Mouse (Mus musculus) C2C12 (cell line): ENCODE results near the gene Crnkl1.

Experiments
- CEBPB ChIP-seq: IDR thresholded peaks from one replicate; pipeline ENCODE4 v1.6.1; 2011; ENCODE audit warnings: low read depth, mild to moderate bottlenecking, control low read depth, moderate library complexity
- CTCF ChIP-seq: IDR thresholded peaks from one replicate; pipeline ENCODE4 v1.5.1; 2011; ENCODE audit not compliant: control insufficient read depth, insufficient read depth, insufficient read length
- MAX ChIP-seq: IDR thresholded peaks from one replicate; pipeline ENCODE4 v1.6.1; 2011; ENCODE audit warnings: mild to moderate bottlenecking, control low read depth
- USF1 ChIP-seq: IDR thresholded peaks from one replicate; pipeline ENCODE4 v1.6.1; 2011; ENCODE audit warnings: low read depth, mild to moderate bottlenecking, control low read depth, moderate library complexity

DNA sequence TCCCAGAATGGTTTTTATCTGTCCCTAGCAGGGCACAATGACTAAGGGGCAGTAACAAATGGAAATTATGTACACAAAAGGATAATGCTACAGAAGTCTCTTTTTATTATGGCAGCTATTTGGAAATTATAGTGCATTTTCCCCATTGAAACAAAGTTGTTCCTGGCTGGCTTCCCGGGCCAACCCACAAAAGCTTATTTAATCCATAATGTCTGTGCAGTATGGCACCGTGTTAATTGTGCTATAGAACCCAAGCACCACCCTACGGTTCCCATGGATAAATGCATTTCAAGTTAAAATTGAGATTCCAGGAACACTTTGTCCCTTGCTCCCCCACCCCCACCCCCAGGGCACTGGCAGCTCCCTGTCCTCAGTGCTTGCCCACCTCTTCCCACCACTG, 9.5 kb upstream of the Crnkl1 start:
- TF ChIP-seq CTCF (no peak), MAX (no peak), USF1 (no peak), CEBPB (no peak)
